Mouse (Mus musculus): ENCODE results near the gene Eps15l1. TPM values are rescaled to one million over a fixed set of nuclear protein-coding genes. Genes with fewer than 3 reads are reported as not detected.
A peak's percentile ranks its signal among the peaks of the same experiment; 100 is the strongest.

Gene Eps15l1
- total and polyA plus RNA-seq, 3 experiments, result 19.1 to 40.8 TPM; not detected in 1

- TF ChIP-seq KAT2A (conservative IDR thresholded peaks at IDR 0.05; ENCODE audit: low read depth, low read length) (no peak; the same call in 1 of the 2 replicates), RAD21 (IDR thresholded peaks at IDR 0.05; ENCODE audit: low read depth, low read length) (peak; percentile 41), TCF12 (IDR thresholded peaks at IDR 0.05; ENCODE audit: low read depth, low read length) (peak; percentile 30; the same call in 1 of the 2 replicates), EP300 (IDR thresholded peaks at IDR 0.05; ENCODE audit: low read depth in 1 of 2, low read length in 2 of 2) (no peak), MAFK (IDR thresholded peaks at IDR 0.05; ENCODE audit: borderline replicate concordance, low read depth, low read length) (no peak)
Observed at GRCm38 (mm10) chr8:72421362-72422335, at the start of gene Eps15l1 (continued).

- TF ChIP-seq ZC3H11A (IDR thresholded peaks at IDR 0.05; ENCODE audit: low read depth, low read length), result no peak
- no peak for TF ChIP-seq E2F4 (IDR thresholded peaks at IDR 0.05; ENCODE audit: borderline replicate concordance, low read depth, low read length)
- no peak for TF ChIP-seq EP300 (IDR thresholded peaks at IDR 0.05; ENCODE audit: low read depth in 1 of 2, low read length in 2 of 2)
- TF ChIP-seq SMC3 (IDR thresholded peaks at IDR 0.05; ENCODE audit: low read depth, low read length), result no peak
- no peak for TF ChIP-seq CTCF (IDR thresholded peaks at IDR 0.05 in 2 of 3, conservative IDR thresholded peaks at IDR 0.05 in 1 of 3; ENCODE audit: control insufficient read depth in 1 of 3, insufficient read depth in 1 of 3, low read depth in 2 of 3, low read length in 3 of 3, poor library complexity in 1 of 3, severe bottlenecking in 1 of 3)
- no peak for TF ChIP-seq TBP (IDR thresholded peaks at IDR 0.05; ENCODE audit: low read depth, low read length)
- no peak for TF ChIP-seq ZNF384 (IDR thresholded peaks at IDR 0.05; ENCODE audit: low read depth, low read length)
- no peak for TF ChIP-seq ZMIZ1 (IDR thresholded peaks at IDR 0.05; ENCODE audit: low read depth, low read length)
- no peak for TF ChIP-seq MYB (IDR thresholded peaks at IDR 0.05; ENCODE audit: low read depth, low read length)
- TF ChIP-seq UBTF (IDR thresholded peaks at IDR 0.05; ENCODE audit: borderline replicate concordance, insufficient read depth, low read depth, low read length), result no peak
- TF ChIP-seq CHD1 (IDR thresholded peaks at IDR 0.05; ENCODE audit: low read depth, low read length), result no peak
- no peak for TF ChIP-seq POLR2AphosphoS5 (IDR thresholded peaks at IDR 0.05; ENCODE audit: borderline replicate concordance, low read depth, low read length)
- TF ChIP-seq MEF2A (IDR thresholded peaks at IDR 0.05; ENCODE audit: extremely low read depth, insufficient replicate concordance, low read depth, low read length, poor library complexity, severe bottlenecking), result no peak
- H3K4me1 ChIP-seq (ENCODE audit: control insufficient read depth in 1 of 2, insufficient read depth in 2 of 2, low read length in 2 of 2), result peaks cover 0 to 7% of the 10 kb centered on the region in 2 experiments; a peak in 2 of 4 replicates
- no peak overlapping the region for H3K4me3 ChIP-seq (ENCODE audit: control insufficient read depth in 1 of 2, insufficient read depth in 1 of 2, low read depth in 2 of 2, low read length in 2 of 2)
- no peaks in the 10 kb centered on the region for H3K9me3 ChIP-seq (replicated peaks; ENCODE audit: insufficient read depth, low read length)
- peaks cover 11 to 14% of the 10 kb centered on the region in 2 experiments for H3K36me3 ChIP-seq (ENCODE audit: control insufficient read depth in 1 of 2, insufficient read depth in 2 of 2, low read length in 2 of 2)
- no peaks in the 10 kb centered on the region for H3K27me3 ChIP-seq (ENCODE audit: control insufficient read depth in 1 of 2, insufficient read depth in 2 of 2, low read length in 2 of 2)
- peaks cover 32% of the 10 kb centered on the region for H3K79me2 ChIP-seq (ENCODE audit: control insufficient read depth, insufficient read depth, low read length, poor library complexity)
- no peak overlapping the region for H3K27ac ChIP-seq (ENCODE audit: control insufficient read depth, low read depth, low read length)
- DNase-seq (ENCODE audit: low read depth, low spot score), result no peak
- no peak overlapping the region for H3K9ac ChIP-seq (ENCODE audit: control insufficient read depth, low read depth, low read length, poor library complexity, severe bottlenecking)
Observed at GRCm38 (mm10) chr8:72470684-72471083, 49.4 kb upstream of the Eps15l1 start.
